Mouse (Mus musculus) megakaryocyte-erythroid progenitor cell, adult 5-6 weeks (primary cell): ENCODE data around the gene Ipmk. TPM values are rescaled to one million over a fixed set of nuclear protein-coding genes. Genes with fewer than 3 reads are reported as not detected.

Experiments used
- ATAC-seq: replicated peaks from 2 replicates; pipeline ENCODE4 v1.8.0; 2016; ENCODE audit warnings: mild to moderate bottlenecking, inconsistent platforms; ENCODE audit not compliant: severe bottlenecking, poor library complexity, low FRiP score, low TSS enrichment
- total RNA-seq, 2 experiments: library from RNA; stranded (forward) in 1 of 2; stranded (reverse) in 1 of 2; fragments of 200-1000, 215-1000 nt in 1 of 2; fragments of >200 nt in 1 of 2; fragmentation: Nextera tagmentation in 1 of 2; gene quantifications; 2 replicates each; pipeline ENCODE4 v1.2.3; 2014 to 2017

The Ipmk gene
- total RNA-seq, 2 experiments from 2014 or later, result 26.2 to 49.0 TPM

GRCm38 (mm10) chr10:71338156-71338905, 9.2 kb upstream of the Ipmk start:
- ATAC-seq, result peak; percentile 66

- peak; percentile 42 for ATAC-seq
Measured at GRCm38 (mm10) chr10:71339463-71339862, 8.1 kb upstream of the Ipmk start.

- no peak for ATAC-seq
Measured at GRCm38 (mm10) chr10:71340195-71340594, 7.4 kb upstream of the Ipmk start.

GRCm38 (mm10) chr10:71341290-71341689, 6.3 kb upstream of the Ipmk start:
- no peak for ATAC-seq

GRCm38 (mm10) chr10:71342030-71342805, 5.3 kb upstream of the Ipmk start:
- peak; percentile 32; the same call in 1 of the 2 replicates for ATAC-seq

- no peak for ATAC-seq
Measured at GRCm38 (mm10) chr10:71343130-71343529, 4.4 kb upstream of the Ipmk start.

GRCm38 (mm10) chr10:71343567-71344265, 3.8 kb upstream of the Ipmk start:
- ATAC-seq, result no peak

GRCm38 (mm10) chr10:71344579-71345143, 2.9 kb upstream of the Ipmk start, which contains the start of gene Cisd1:
Gene Cisd1, minus strand, starts transcription at chr10:71344954.
- ATAC-seq, result peak; percentile 53

GRCm38 (mm10) chr10:71346106-71346505, 1.5 kb upstream of the Ipmk start:
- no peak for ATAC-seq

- no peak for ATAC-seq
Measured at GRCm38 (mm10) chr10:71346722-71347508, 648 bp upstream of the Ipmk start.

- ATAC-seq, result peak; percentile 22; the same call in 1 of the 2 replicates
Measured at GRCm38 (mm10) chr10:71347964-71348636, 537 bp downstream of the Ipmk start.

GRCm38 (mm10) chr10:71348637-71349280, 1.2 kb downstream of the Ipmk start:
- ATAC-seq, result peak; percentile 51; the same call in 1 of the 2 replicates

- ATAC-seq, result no peak
Measured at GRCm38 (mm10) chr10:71349290-71349689, 1.7 kb downstream of the Ipmk start.

GRCm38 (mm10) chr10:71351301-71351700, 3.7 kb downstream of the Ipmk start:
- no peak for ATAC-seq

- no peak for ATAC-seq
Measured at GRCm38 (mm10) chr10:71353850-71354249, 6.3 kb downstream of the Ipmk start.

GRCm38 (mm10) chr10:71354947-71355346, 7.4 kb downstream of the Ipmk start:
- ATAC-seq, result no peak

- ATAC-seq, result no peak
Measured at GRCm38 (mm10) chr10:71361044-71361443, 13.5 kb downstream of the Ipmk start.
